Mouse (Mus musculus): ENCODE data around the gene Ell.
A peak's percentile ranks its signal among the peaks of the same experiment; 100 is the strongest.

Ell gene

GRCm38 (mm10) chr8:70611849-70612248 is 72.6 kb downstream of the Ell start:
- DNase-seq (ENCODE audit: low spot score in 2 of 2) = peak; percentile 85 to 92

GRCm38 (mm10) chr8:70613763-70614162 is 74.5 kb downstream of the Ell start:
- DNase-seq (ENCODE audit: low spot score in 2 of 2) = no peak

- DNase-seq (ENCODE audit: low spot score in 2 of 2) = peak in 1 of 2 experiments; percentile 35
Observed at GRCm38 (mm10) chr8:70614469-70614868, 75.2 kb downstream of the Ell start.

GRCm38 (mm10) chr8:70615281-70615680 is 76.0 kb downstream of the Ell start:
- DNase-seq (ENCODE audit: low spot score in 2 of 2) = no peak

GRCm38 (mm10) chr8:70615894-70616293 is 76.6 kb downstream of the Ell start, which contains the start of gene Lrrc25:
Gene Lrrc25, plus strand, starts transcription at chr8:70616155.
- no peak for DNase-seq (ENCODE audit: low spot score in 2 of 2)

GRCm38 (mm10) chr8:70616645-70617044 is 77.4 kb downstream of the Ell start:
- no peak for DNase-seq (ENCODE audit: low spot score in 2 of 2)

- no peak for DNase-seq (ENCODE audit: low spot score in 2 of 2)
Observed at GRCm38 (mm10) chr8:70617985-70618384, 78.7 kb downstream of the Ell start.

- DNase-seq (ENCODE audit: low spot score in 2 of 2) = peak; percentile 75 to 89
Observed at GRCm38 (mm10) chr8:70618888-70619334, 79.7 kb downstream of the Ell start.

- no peak for DNase-seq (ENCODE audit: low spot score in 2 of 2)
Observed at GRCm38 (mm10) chr8:70622220-70622619, 83.0 kb downstream of the Ell start.

GRCm38 (mm10) chr8:70625104-70625503 is 85.8 kb downstream of the Ell start:
- DNase-seq (ENCODE audit: low spot score in 2 of 2) = peak; percentile 45 to 65

GRCm38 (mm10) chr8:70627041-70627440 is 87.8 kb downstream of the Ell start:
- no peak for DNase-seq (ENCODE audit: low spot score in 2 of 2)

- no peak for DNase-seq (ENCODE audit: low spot score in 2 of 2)
Observed at GRCm38 (mm10) chr8:70628986-70629490, 89.8 kb downstream of the Ell start.

- peak; percentile 88 to 94 for DNase-seq (ENCODE audit: low spot score in 2 of 2)
Observed at GRCm38 (mm10) chr8:70629574-70630531, 90.6 kb downstream of the Ell start.

- DNase-seq (ENCODE audit: low spot score in 2 of 2) = no peak
Observed at GRCm38 (mm10) chr8:70630532-70631381, 91.5 kb downstream of the Ell start.

GRCm38 (mm10) chr8:70631436-70631835 is 92.2 kb downstream of the Ell start:
- no peak for DNase-seq (ENCODE audit: low spot score in 2 of 2)

- no peak for DNase-seq (ENCODE audit: low spot score in 2 of 2)
Observed at GRCm38 (mm10) chr8:70632346-70632892, 93.2 kb downstream of the Ell start, which contains the start of gene Gdf15. Gene Gdf15, minus strand, starts transcription at chr8:70632456.

GRCm38 (mm10) chr8:70634066-70634465 is 94.8 kb downstream of the Ell start:
- peak in 1 of 2 experiments; percentile 29 for DNase-seq (ENCODE audit: low spot score in 2 of 2)

- peak in 1 of 2 experiments; percentile 49 for DNase-seq (ENCODE audit: low spot score in 2 of 2)
Observed at GRCm38 (mm10) chr8:70635527-70635926, 96.3 kb downstream of the Ell start.

- no peak for DNase-seq (ENCODE audit: low spot score in 2 of 2)
Observed at GRCm38 (mm10) chr8:70636838-70637237, 97.6 kb downstream of the Ell start.

GRCm38 (mm10) chr8:70638752-70639151 is 99.5 kb downstream of the Ell start:
- no peak for DNase-seq (ENCODE audit: low spot score in 2 of 2)

Data from natural killer cell, adult 2 months (primary cell).